Mouse (Mus musculus): ENCODE data around the gene Disp1. TPM values are rescaled to one million over a fixed set of nuclear protein-coding genes. Genes with fewer than 3 reads are reported as not detected.

The Disp1 gene
- polyA plus RNA-seq, 1 experiment from 2014 or later = 34.8 TPM

- no peak overlapping the region for H3K9ac ChIP-seq
- peaks cover 26% of the 10 kb centered on the region for H3K4me1 ChIP-seq
- no peak overlapping the region for H3K4me2 ChIP-seq
- no peaks in the 10 kb centered on the region for H3K27me3 ChIP-seq
- 0 out of 2 replicates have a peak, but pooled peaks cover 10% of the 10 kb centered on the region for H3K36me3 ChIP-seq
- no peaks in the 10 kb centered on the region for H3K9me3 ChIP-seq
- H3K4me3 ChIP-seq = no peak overlapping the region
- H3K27ac ChIP-seq = 0 out of 2 replicates have a peak overlapping the region, but pooled peaks have one; percentile 33
- WGBS = 54% methylated on average over 5 of the region's 5 CpGs
- ATAC-seq (ENCODE audit: insufficient number of reproducible peaks, low FRiP score, low TSS enrichment, low read depth) = no peak
These were observed 65.7 kb downstream of the Disp1 start for GRCm38 (mm10) chr1:183155600-183155999.

DNA sequence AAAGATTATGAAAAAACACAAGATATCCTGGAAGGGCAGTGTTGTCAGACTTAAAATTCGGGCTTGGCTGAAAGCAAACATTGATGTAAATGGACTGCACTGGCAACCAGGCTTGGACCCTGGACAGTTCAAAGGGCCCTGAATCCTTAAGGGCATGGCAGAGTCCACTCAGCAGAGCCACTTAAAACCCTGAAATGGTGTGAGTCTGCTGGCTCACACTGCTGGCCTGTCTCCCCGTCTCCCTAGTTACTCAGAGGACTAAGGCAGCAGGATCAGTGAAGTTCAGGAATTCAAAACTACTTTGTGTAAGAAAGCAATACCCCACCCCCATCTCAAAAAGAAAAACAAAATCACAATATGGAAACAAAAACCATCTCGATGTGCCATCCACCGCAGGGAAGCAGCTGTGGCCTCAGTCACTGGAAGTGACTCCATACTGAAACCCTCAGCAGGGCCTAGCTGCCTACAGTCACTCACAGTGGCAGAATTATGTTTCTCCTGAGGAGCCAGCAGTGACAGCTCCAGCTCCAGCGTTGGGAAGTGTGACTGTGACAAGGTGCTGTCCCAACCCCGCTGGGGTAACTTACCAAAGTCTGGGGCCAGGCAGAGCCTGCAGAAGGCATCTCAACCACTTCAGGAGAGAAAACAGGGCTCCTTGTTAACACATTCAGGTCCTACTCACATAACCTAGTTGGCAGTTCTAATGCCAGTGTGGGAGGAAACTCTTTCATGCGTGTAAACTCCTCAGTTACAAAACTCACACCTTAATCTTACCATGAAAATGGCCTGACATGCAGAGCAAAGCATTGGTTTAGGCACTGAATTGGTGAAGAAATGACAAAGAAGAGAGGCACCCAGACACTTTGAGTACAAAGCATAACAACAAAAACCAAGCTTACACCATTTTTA is 66.8 kb downstream of the Disp1 start:
- Histone ChIP-seq H3K27me3 (no peaks in the 10 kb centered on the region), H3K4me3 (no peak overlapping the region), H3K9ac (no peak overlapping the region), H3K4me1 (peaks cover 36% of the 10 kb centered on the region), H3K27ac (peak overlapping the region; percentile 47; the same call in 1 of the 2 replicates), H3K9me3 (no peaks in the 10 kb centered on the region), H3K4me2 (no peak overlapping the region), H3K36me3 (0 out of 2 replicates have a peak, but pooled peaks cover 10% of the 10 kb centered on the region)
- WGBS = 53% methylated on average over 7 of the region's 7 CpGs
- no peak for ATAC-seq (ENCODE audit: insufficient number of reproducible peaks, low FRiP score, low TSS enrichment, low read depth)

DNA sequence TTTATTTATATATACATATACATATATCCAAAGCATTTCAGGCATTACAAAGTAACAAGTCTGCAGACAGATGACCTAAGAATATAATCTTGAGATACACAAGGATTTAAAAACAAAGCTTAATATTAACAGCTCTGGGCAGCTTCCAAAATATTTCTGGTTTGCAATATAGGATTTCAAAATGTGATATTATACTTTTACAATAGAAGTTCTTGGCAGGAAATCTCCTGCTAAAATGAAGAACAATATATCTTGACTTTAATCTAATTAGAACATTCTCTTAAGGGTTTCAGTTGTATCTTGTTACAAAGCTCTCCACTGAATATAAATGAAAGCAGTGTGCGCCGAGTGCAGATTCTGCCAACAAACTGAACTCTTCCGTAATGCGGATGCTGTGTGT is 68.0 kb downstream of the Disp1 start:
- H3K4me2 ChIP-seq = no peak overlapping the region
- 0 out of 2 replicates have a peak, but pooled peaks cover 8% of the 10 kb centered on the region for H3K36me3 ChIP-seq
- H3K4me1 ChIP-seq = peaks cover 36% of the 10 kb centered on the region
- H3K4me3 ChIP-seq = no peak overlapping the region
- no peaks in the 10 kb centered on the region for H3K27me3 ChIP-seq
- no peak for ATAC-seq (ENCODE audit: insufficient number of reproducible peaks, low FRiP score, low TSS enrichment, low read depth)
- no peaks in the 10 kb centered on the region for H3K9me3 ChIP-seq
- no peak overlapping the region for H3K27ac ChIP-seq
- H3K9ac ChIP-seq = no peak overlapping the region
- 74% methylated on average over 4 of the region's 4 CpGs for WGBS

DNA sequence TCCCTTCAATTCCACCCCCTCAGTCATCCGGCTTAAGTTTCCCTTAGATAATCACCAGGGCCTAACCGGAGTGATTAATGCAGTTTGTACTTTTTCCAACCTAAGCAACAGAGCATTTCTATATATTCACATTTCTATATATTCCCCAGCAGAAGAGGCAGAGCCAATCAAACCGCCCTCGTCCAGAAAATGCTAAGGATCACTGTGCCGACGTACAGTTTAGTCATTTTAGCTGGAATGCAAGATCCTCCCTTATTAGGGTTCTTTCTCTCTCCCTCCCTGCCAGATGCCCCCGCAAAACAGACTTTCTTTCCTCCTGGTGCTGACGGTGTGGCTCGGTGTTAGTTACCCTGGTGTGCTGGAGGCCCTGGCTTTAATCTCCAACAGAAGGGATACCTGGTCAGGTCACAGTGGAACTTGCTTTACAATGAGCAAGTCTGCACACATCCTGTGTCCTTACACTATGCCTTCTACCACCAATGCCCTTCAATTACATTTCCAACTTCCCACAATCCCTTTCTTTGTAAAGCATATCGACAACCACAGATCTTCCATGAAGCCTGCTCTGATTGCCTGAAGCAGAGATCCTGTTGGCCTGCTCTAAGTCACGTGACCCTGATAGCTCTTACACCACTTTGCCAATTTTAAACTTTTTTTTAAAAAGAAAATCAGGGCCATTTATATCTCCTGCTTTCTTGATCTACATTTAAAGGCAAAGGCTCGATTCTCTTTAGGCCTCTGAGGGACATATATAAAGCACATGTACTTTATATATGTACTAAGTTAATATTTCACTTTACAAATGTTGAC is 69.6 kb downstream of the Disp1 start:
- Histone ChIP-seq H3K27me3 (no peaks in the 10 kb centered on the region), H3K36me3 (no peaks in the 10 kb centered on the region), H3K4me3 (no peak overlapping the region), H3K27ac (no peak overlapping the region), H3K4me2 (no peak overlapping the region), H3K4me1 (peaks cover 46% of the 10 kb centered on the region), H3K9ac (no peak overlapping the region), H3K9me3 (no peaks in the 10 kb centered on the region)
- 49% methylated on average over 12 of the region's 12 CpGs for WGBS
- ATAC-seq (ENCODE audit: insufficient number of reproducible peaks, low FRiP score, low TSS enrichment, low read depth) = no peak

- ATAC-seq (ENCODE audit: insufficient number of reproducible peaks, low FRiP score, low TSS enrichment, low read depth) = no peak
- Histone ChIP-seq H3K4me1 (peaks cover 41% of the 10 kb centered on the region), H3K27ac (no peak overlapping the region; the same call in 1 of the 2 replicates), H3K27me3 (no peaks in the 10 kb centered on the region), H3K9ac (no peak overlapping the region), H3K4me3 (no peak overlapping the region), H3K9me3 (no peaks in the 10 kb centered on the region), H3K4me2 (no peak overlapping the region), H3K36me3 (no peaks in the 10 kb centered on the region)
- WGBS = 50% methylated on average over 12 of the region's 12 CpGs
These were observed 70.9 kb downstream of the Disp1 start for GRCm38 (mm10) chr1:183150379-183150840.

- Histone ChIP-seq H3K4me3 (no peak overlapping the region), H3K27me3 (no peaks in the 10 kb centered on the region), H3K36me3 (no peaks in the 10 kb centered on the region), H3K4me1 (peaks cover 37% of the 10 kb centered on the region), H3K9me3 (no peaks in the 10 kb centered on the region), H3K27ac (no peak overlapping the region), H3K9ac (no peak overlapping the region), H3K4me2 (no peak overlapping the region)
- no peak for ATAC-seq (ENCODE audit: insufficient number of reproducible peaks, low FRiP score, low TSS enrichment, low read depth)
- WGBS = 50% methylated on average over 5 of the region's 5 CpGs
These were observed 71.7 kb downstream of the Disp1 start for GRCm38 (mm10) chr1:183149571-183150105.

DNA sequence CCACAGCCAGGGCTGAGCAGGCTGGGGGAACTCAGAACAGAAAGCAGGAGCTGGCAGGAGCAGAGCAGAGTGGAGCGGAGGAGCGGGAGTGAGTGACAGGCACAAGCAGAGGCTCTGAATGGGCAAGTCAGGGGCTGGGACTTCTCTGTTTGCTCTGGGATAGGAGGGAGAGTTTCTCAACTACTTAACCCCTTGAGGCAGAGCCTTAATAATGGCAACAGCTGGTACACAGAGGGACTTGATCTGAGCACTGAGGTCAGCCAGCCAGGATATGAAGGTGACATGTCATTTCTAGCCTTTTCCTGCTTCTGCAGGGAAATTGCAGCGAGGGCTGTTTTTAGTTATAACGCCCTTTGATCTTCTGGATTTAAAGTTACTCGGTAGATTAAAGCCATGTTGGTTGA is 73.9 kb downstream of the Disp1 start:
- Histone ChIP-seq H3K9me3 (no peaks in the 10 kb centered on the region), H3K36me3 (no peaks in the 10 kb centered on the region), H3K27ac (peak overlapping the region; percentile 69), H3K4me1 (peaks cover 49% of the 10 kb centered on the region), H3K4me2 (peak overlapping the region; percentile 29), H3K27me3 (no peaks in the 10 kb centered on the region), H3K9ac (no peak overlapping the region), H3K4me3 (peak overlapping the region; percentile 40)
- 3% methylated on average over 5 of the region's 5 CpGs for whole genome bisulfite sequencing
- ATAC-seq (ENCODE audit: insufficient number of reproducible peaks, low FRiP score, low TSS enrichment, low read depth) = peak; percentile 93

DNA sequence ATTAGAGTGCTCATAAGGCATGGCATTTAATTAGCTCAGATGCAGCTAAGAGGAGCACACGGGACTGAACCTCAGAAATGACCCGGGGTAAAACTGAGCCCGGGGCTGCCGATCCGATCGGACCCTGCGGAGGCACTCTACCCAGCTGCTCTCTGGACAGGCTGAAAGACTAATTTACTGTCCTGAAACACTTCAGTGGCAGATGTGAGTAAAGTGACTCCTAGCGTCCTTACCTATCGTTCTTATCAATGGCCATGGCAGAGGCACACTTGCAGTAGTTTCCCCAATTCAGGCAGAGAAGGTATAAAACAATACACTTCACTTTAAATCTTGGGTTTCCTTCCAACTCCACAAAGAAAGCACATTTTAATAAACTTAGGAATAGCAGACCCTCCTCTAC is 74.5 kb downstream of the Disp1 start:
- Histone ChIP-seq H3K9me3 (no peaks in the 10 kb centered on the region), H3K36me3 (no peaks in the 10 kb centered on the region), H3K4me1 (peaks cover 52% of the 10 kb centered on the region), H3K4me3 (peak overlapping the region; percentile 40), H3K27ac (peak overlapping the region; percentile 69), H3K9ac (0 out of 2 replicates have a peak overlapping the region, but pooled peaks have one; percentile 0), H3K4me2 (peak overlapping the region; percentile 29; the same call in 1 of the 2 replicates), H3K27me3 (no peaks in the 10 kb centered on the region)
- ATAC-seq (ENCODE audit: insufficient number of reproducible peaks, low FRiP score, low TSS enrichment, low read depth) = no peak
- WGBS = 4% methylated on average over 9 of the region's 9 CpGs

DNA sequence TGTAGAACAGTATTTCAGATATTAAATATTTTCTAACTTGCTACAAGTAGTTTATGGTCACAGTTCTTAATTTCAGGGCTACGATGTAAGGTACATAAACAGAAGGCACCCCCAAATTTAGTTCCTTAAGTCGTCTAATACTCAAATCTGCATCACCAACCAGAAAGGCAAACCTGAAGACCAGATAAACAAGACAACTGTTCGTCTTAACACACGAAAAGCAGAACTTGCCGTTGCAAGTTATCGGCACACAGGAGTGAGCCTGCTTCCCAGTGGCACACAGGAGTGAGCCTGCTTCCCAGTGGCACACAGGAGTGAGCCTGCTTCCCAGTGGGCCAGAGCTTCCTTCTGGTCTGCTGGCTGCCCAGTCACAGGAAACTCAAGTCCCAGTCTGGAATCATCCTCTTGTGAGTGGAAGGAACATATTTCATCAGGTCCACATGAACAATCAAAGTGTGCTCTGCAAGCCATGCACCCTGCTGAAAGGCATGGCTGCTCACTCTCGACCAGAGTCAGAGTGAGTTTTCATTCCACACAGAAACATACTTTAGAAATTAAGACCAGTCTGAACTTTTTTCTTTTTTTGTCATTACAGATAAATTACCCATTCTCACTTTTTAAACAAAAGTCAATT is 75.1 kb downstream of the Disp1 start:
- H3K4me3 ChIP-seq = peak overlapping the region; percentile 40
- no peaks in the 10 kb centered on the region for H3K36me3 ChIP-seq
- WGBS = 17% methylated on average over 7 of the region's 7 CpGs
- H3K27ac ChIP-seq = peak overlapping the region; percentile 69
- H3K9me3 ChIP-seq = no peaks in the 10 kb centered on the region
- peak overlapping the region; percentile 29 for H3K4me2 ChIP-seq
- ATAC-seq (ENCODE audit: insufficient number of reproducible peaks, low FRiP score, low TSS enrichment, low read depth) = no peak
- H3K27me3 ChIP-seq = no peaks in the 10 kb centered on the region
- peaks cover 54% of the 10 kb centered on the region for H3K4me1 ChIP-seq
- peak overlapping the region; percentile 11; the same call in 1 of the 2 replicates for H3K9ac ChIP-seq

GRCm38 (mm10) chr1:183144602-183145205 is 76.6 kb downstream of the Disp1 start:
- ATAC-seq (ENCODE audit: insufficient number of reproducible peaks, low FRiP score, low TSS enrichment, low read depth) = no peak
- no peaks in the 10 kb centered on the region for H3K36me3 ChIP-seq
- H3K4me1 ChIP-seq = peaks cover 55% of the 10 kb centered on the region
- H3K27ac ChIP-seq = 0 out of 2 replicates have a peak overlapping the region, but pooled peaks have one; percentile 30
- WGBS = 10% methylated on average over 4 of the region's 4 CpGs
- no peaks in the 10 kb centered on the region for H3K9me3 ChIP-seq
- peak overlapping the region; percentile 18 for H3K4me3 ChIP-seq
- H3K27me3 ChIP-seq = no peaks in the 10 kb centered on the region
- H3K4me2 ChIP-seq = peak overlapping the region; percentile 21
- no peak overlapping the region for H3K9ac ChIP-seq

- Histone ChIP-seq H3K9ac (no peak overlapping the region), H3K27ac (no peak overlapping the region), H3K36me3 (no peaks in the 10 kb centered on the region), H3K9me3 (no peaks in the 10 kb centered on the region), H3K4me2 (0 out of 2 replicates have a peak overlapping the region, but pooled peaks have one; percentile 19), H3K4me1 (peaks cover 62% of the 10 kb centered on the region), H3K27me3 (no peaks in the 10 kb centered on the region), H3K4me3 (no peak overlapping the region)
- 67% methylated on average over 7 of the region's 7 CpGs for WGBS
- ATAC-seq (ENCODE audit: insufficient number of reproducible peaks, low FRiP score, low TSS enrichment, low read depth) = no peak
These were observed 78.1 kb downstream of the Disp1 start for GRCm38 (mm10) chr1:183143246-183143645.
